Mouse (Mus musculus): Measurements from ENCODE around the gene Ifi35.

- TF ChIP-seq CTCF (IDR thresholded peaks at IDR 0.05; ENCODE audit: borderline replicate concordance, insufficient read depth, low read depth, low read length) (no peak), POLR2A (IDR thresholded peaks at IDR 0.05; ENCODE audit: borderline replicate concordance, insufficient read depth, low read length) (no peak)
Measured at GRCm38 (mm10) chr11:101477194-101477551, 29.0 kb downstream of the Ifi35 start.

Data from cerebellum, adult 2 months (tissue).